Mouse (Mus musculus): ENCODE data around the gene Eef1akmt2.

GRCm38 (mm10) chr7:132788826-132789225, 63.6 kb downstream of the Eef1akmt2 start:
- TF ChIP-seq CTCF (IDR thresholded peaks at IDR 0.05; ENCODE audit: low read depth, low read length) (no peak), POLR2A (IDR thresholded peaks at IDR 0.05; ENCODE audit: borderline replicate concordance, low read depth, low read length) (no peak)

Measured in bone marrow macrophage, adult 2 months (primary cell).